Mouse (Mus musculus) liver, embryonic 11.5 days (tissue): ENCODE measurements around the gene Nudt14. TPM values are rescaled to one million over a fixed set of nuclear protein-coding genes. Genes with fewer than 3 reads are reported as not detected.

Experiments used
- ATAC-seq: fragments of 200-750 bp; cut with Nextera tagmentation; replicated peaks from 2 replicates; pipeline ENCODE4 v1.8.0; 2017; ENCODE audit warnings: moderate number of reproducible peaks, mild to moderate bottlenecking, moderate TSS enrichment, moderate library complexity; ENCODE audit not compliant: low FRiP score
- DNase-seq: peaks from one replicate; pipeline ENCODE4 v3.0.0-alpha.2; 2017; ENCODE audit warnings: low spot score
- H3K27ac ChIP-seq: fragments of 300-500 bp; sonication (generic); 2 replicates; pipeline ENCODE4 v1.5.1; 2014; ENCODE audit warnings: mild to moderate bottlenecking, low read depth, low read length, control low read depth
- H3K27me3 ChIP-seq: fragments of 300-500 bp; sonication (generic); replicated peaks from 2 replicates; pipeline ENCODE4 v1.6.1; 2014; ENCODE audit warnings: low read length, mixed read lengths; ENCODE audit not compliant: control insufficient read depth, insufficient read depth
- H3K36me3 ChIP-seq: fragments of 300-500 bp; sonication (generic); 2 replicates; pipeline ENCODE4 v1.6.1; 2014; ENCODE audit warnings: mild to moderate bottlenecking, low read length, moderate library complexity, mixed read lengths; ENCODE audit not compliant: control insufficient read depth, insufficient read depth
- H3K4me1 ChIP-seq: fragments of 300-500 bp; sonication (generic); replicated peaks from 2 replicates; pipeline ENCODE4 v1.6.1; 2014; ENCODE audit warnings: low read length, mixed read lengths; ENCODE audit not compliant: control insufficient read depth, insufficient read depth
- H3K4me2 ChIP-seq: fragments of 300-500 bp; sonication (generic); 2 replicates; pipeline ENCODE4 v1.6.1; 2014; ENCODE audit warnings: mild to moderate bottlenecking, control low read depth, moderate library complexity
- H3K4me3 ChIP-seq: fragments of 300-500 bp; sonication (generic); 2 replicates; pipeline ENCODE4 v1.5.1; 2014; ENCODE audit warnings: low read depth, low read length, control low read depth
- H3K9ac ChIP-seq: fragments of 300-500 bp; sonication (generic); 2 replicates; pipeline ENCODE4 v1.6.1; 2014; ENCODE audit warnings: low read depth, low read length, control low read depth
- H3K9me3 ChIP-seq: fragments of 300-500 bp; sonication (generic); 2 replicates; pipeline ENCODE4 v1.6.1; 2016; ENCODE audit warnings: low read length, inconsistent platforms, mixed read lengths; ENCODE audit not compliant: control insufficient read depth
- WGBS: fragments of 180-500 bp; shearing (Covaris S2); extraction: QIAGEN DNeasy Blood & Tissue Kit; methylation state at CpG from one replicate; pipeline ENCODE4 v1.1.7; 2014; 5-methylcytosine and 5-hydroxymethylcytosine counted together
- microRNA-seq: library from miRNA; unstranded; fragments of <30 nt; microRNA quantifications from one replicate; pipeline ENCODE4, GENCODE M21; 2017; ENCODE audit warnings: borderline number of aligned reads
- polyA plus RNA-seq: library from polyadenylated mRNA; unstranded; fragments of >200 nt; fragmentation: Nextera tagmentation; extraction: Ambion mirVana; gene quantifications from 2 replicates; pipeline ENCODE4 v1.2.1, GENCODE M21; 2014

Nudt14 gene
- polyA plus RNA-seq, 1 experiment from 2014 or later = 43.2 TPM

- Histone ChIP-seq H3K27ac (no peak overlapping the region), H3K27me3 (peaks cover 11% of the 10 kb centered on the region; the same call in 1 of the 2 replicates), H3K36me3 (no peaks in the 10 kb centered on the region), H3K4me1 (peaks cover 7% of the 10 kb centered on the region), H3K9me3 (no peaks in the 10 kb centered on the region), H3K9ac (no peak overlapping the region), H3K4me3 (no peak overlapping the region), H3K4me2 (0 out of 2 replicates have a peak overlapping the region, but pooled peaks have one; percentile 7)
- no peak for DNase-seq
- peak; percentile 41; the same call in 1 of the 2 replicates for ATAC-seq
- 22% methylated on average over 16 of the region's 16 CpGs for WGBS
These were observed 44.3 kb downstream of the Nudt14 start for GRCm38 (mm10) chr12:112897522-112898212.

DNA sequence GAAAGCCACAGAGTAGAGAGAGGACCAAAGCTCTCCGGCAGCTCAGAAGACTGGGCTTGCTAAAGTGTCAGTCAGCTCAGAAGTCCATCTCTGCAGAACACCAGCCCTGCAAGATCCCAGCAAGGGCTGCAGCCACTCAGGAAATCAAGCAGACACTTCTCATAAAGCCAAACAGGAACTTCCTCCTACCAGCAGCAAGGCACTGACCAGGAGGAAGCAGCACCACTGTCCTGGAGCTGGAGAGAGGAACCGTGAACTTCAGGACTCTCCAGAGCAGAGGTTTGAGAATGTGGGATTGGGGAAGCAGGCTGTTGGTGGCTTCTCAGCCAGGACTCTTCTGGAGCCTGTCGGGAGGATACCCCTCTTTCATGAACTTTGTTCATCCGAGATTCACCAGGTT, 47.0 kb downstream of the Nudt14 start:
- Histone ChIP-seq H3K4me2 (no peak overlapping the region; the same call in 1 of the 2 replicates), H3K9ac (no peak overlapping the region), H3K27ac (no peak overlapping the region), H3K4me3 (no peak overlapping the region), H3K4me1 (peaks cover 7% of the 10 kb centered on the region), H3K27me3 (peaks cover 11% of the 10 kb centered on the region; the same call in 1 of the 2 replicates), H3K36me3 (no peaks in the 10 kb centered on the region), H3K9me3 (no peaks in the 10 kb centered on the region)
- DNase-seq = no peak
- 32% methylated on average over 4 of the region's 4 CpGs for WGBS
- no peak; the same call in 1 of the 2 replicates for ATAC-seq

DNA sequence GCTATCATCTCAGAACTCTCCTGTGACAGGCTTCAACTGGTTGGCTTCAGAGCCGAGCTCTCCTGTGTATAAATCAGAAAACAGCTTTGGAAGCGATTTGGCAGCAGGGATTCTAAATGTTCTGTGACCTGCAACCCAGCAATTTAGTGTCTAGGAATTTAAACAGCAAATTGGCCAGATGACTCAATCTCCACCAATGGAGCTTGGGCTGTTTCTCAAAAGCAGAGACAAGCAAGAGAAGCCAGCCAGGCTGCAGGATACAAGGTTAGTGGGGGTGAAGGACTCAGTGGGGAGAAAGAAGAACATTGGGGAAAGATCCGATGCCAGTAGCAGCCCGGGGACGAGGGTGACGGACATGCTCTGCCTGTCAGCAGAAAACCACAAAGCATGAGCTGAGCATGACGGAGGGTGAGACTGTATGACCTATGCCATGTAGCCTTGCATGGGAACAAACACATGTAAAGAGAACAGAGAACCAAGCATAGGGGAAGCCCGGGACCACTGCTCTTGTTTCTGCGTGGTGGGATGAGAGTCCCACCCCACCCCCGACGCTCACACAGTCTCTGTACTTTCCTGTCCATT, 47.5 kb downstream of the Nudt14 start:
- no peak overlapping the region for H3K4me3 ChIP-seq
- H3K9ac ChIP-seq = no peak overlapping the region
- WGBS = 46% methylated on average over 11 of the region's 11 CpGs
- no peak for DNase-seq
- H3K27ac ChIP-seq = no peak overlapping the region
- H3K9me3 ChIP-seq = no peaks in the 10 kb centered on the region
- ATAC-seq = no peak
- H3K4me1 ChIP-seq = peaks cover 7% of the 10 kb centered on the region
- H3K27me3 ChIP-seq = peaks cover 11% of the 10 kb centered on the region; the same call in 1 of the 2 replicates
- H3K4me2 ChIP-seq = peak overlapping the region; percentile 13; the same call in 1 of the 2 replicates
- no peaks in the 10 kb centered on the region for H3K36me3 ChIP-seq

GRCm38 (mm10) chr12:112885465-112885864, 56.5 kb downstream of the Nudt14 start:
- Histone ChIP-seq H3K36me3 (no peaks in the 10 kb centered on the region), H3K9me3 (no peaks in the 10 kb centered on the region), H3K9ac (no peak overlapping the region), H3K4me3 (no peak overlapping the region), H3K27ac (no peak overlapping the region), H3K4me1 (no peaks in the 10 kb centered on the region), H3K4me2 (no peak overlapping the region), H3K27me3 (no peaks in the 10 kb centered on the region)
- DNase-seq = no peak
- WGBS = 53% methylated on average over 7 of the region's 7 CpGs
- no peak for ATAC-seq

Small RNAs within 50 kb of the gene (microRNA-seq; reads per million reads assigned to microRNA genes)
- not detected for gene Mir6941

Other genes starting within 250 kb of the Nudt14 start
- gene Cep170b, start 221.7 kb downstream of the Nudt14 start, polyA plus RNA-seq = 7.9 and 8.0 TPM in 2 replicates
- gene Pld4, start 181.5 kb downstream of the Nudt14 start, polyA plus RNA-seq = 6.3 and 7.4 TPM in 2 replicates
- gene Ahnak2, start 139.5 kb downstream of the Nudt14 start, polyA plus RNA-seq = 0.23 and 0.34 TPM in 2 replicates
- 2.2 and 2.5 TPM in 2 replicates for gene Clba1, start 133.2 kb downstream of the Nudt14 start, polyA plus RNA-seq
- gene Cdca4, start 112.7 kb downstream of the Nudt14 start, polyA plus RNA-seq = 111 and 125 TPM in 2 replicates
- 0.53 and 0.62 TPM in 2 replicates for gene Gpr132, start 73.9 kb downstream of the Nudt14 start, polyA plus RNA-seq
- gene Jag2, start 12.3 kb downstream of the Nudt14 start, polyA plus RNA-seq = 0.39 and 1.4 TPM in 2 replicates
- 12.3 and 12.4 TPM in 2 replicates for gene Btbd6, start 34.4 kb upstream of the Nudt14 start, polyA plus RNA-seq
- 51.8 and 52.9 TPM in 2 replicates for gene Brf1, start 58.6 kb upstream of the Nudt14 start, polyA plus RNA-seq
- gene Pacs2, start 72.4 kb upstream of the Nudt14 start, polyA plus RNA-seq = 11.0 and 11.9 TPM in 2 replicates
- not detected in 2 replicates for gene Tex22, start 132.4 kb upstream of the Nudt14 start, polyA plus RNA-seq
- 17.7 and 19.2 TPM in 2 replicates for gene Mta1, start 156.2 kb upstream of the Nudt14 start, polyA plus RNA-seq
- gene Crip2, start 198.1 kb upstream of the Nudt14 start, polyA plus RNA-seq = 80.6 and 86.9 TPM in 2 replicates
- gene Crip1, start 204.2 kb upstream of the Nudt14 start, polyA plus RNA-seq = 148 and 150 TPM in 2 replicates
- gene Tedc1, start 214.3 kb upstream of the Nudt14 start, polyA plus RNA-seq = 23.5 and 24.2 TPM in 2 replicates
- gene Tmem121, start 243.8 kb upstream of the Nudt14 start, polyA plus RNA-seq = 1.1 and 2.0 TPM in 2 replicates